Mouse (Mus musculus) inflammation-experienced regulatory T-cells, adult 16 weeks (primary cell): ENCODE data around the gene Nat8f2. TPM values are rescaled to one million over a fixed set of nuclear protein-coding genes. Genes with fewer than 3 reads are reported as not detected.

Source experiments
- polyA plus RNA-seq: library from polyadenylated mRNA; unstranded; fragments of 100-300 nt; shearing (Covaris generic); gene quantifications from one replicate; pipeline ENCODE4 v1.2.1, GENCODE M21; 2017

Nat8f2 gene
- polyA plus RNA-seq: not detected

GRCm38 (mm10) chr6:85869006-85869405 lies at the start of gene Nat8f2:
TSS of gene Nat8f2 (minus strand) at chr6:85869158.

GRCm38 (mm10) chr6:85915539-85916513 lies 46.9 kb upstream of the Nat8f2 start, which contains the start of gene Nat8f1:
TSS of gene Nat8f1 (minus strand) at chr6:85915687.

GRCm38 (mm10) chr6:85911587-85911986 lies 42.6 kb upstream of the Nat8f2 start, which contains the start of gene Tprkb:
TSS of gene Tprkb (plus strand) at chr6:85911865.

GRCm38 (mm10) chr6:85904642-85905061 lies 35.7 kb upstream of the Nat8f2 start, which contains the start of gene Nat8f4:
TSS of gene Nat8f4 (minus strand) at chr6:85904884.

GRCm38 (mm10) chr6:85831796-85832321 lies 37.1 kb downstream of the Nat8f2 start, which contains the start of gene Nat8:
TSS of gene Nat8 (minus strand) at chr6:85832082.

GRCm38 (mm10) chr6:85820837-85821236 lies 48.1 kb downstream of the Nat8f2 start, which contains the start of the genes Nat8f6 and Nat8f5:
TSS of gene Nat8f6 (minus strand) at chr6:85820954.
TSS of gene Nat8f5 (minus strand) at chr6:85820972.

Other genes starting within 250 kb of the Nat8f2 start
- gene Nat8f7, start 156.0 kb downstream of the Nat8f2 start, polyA plus RNA-seq: not detected
- not detected for gene Nat8f3, start 103.4 kb downstream of the Nat8f2 start, polyA plus RNA-seq
- gene Nat8f6, start 48.2 kb downstream of the Nat8f2 start, polyA plus RNA-seq: not detected
- gene Nat8f5, start 48.2 kb downstream of the Nat8f2 start, polyA plus RNA-seq: not detected
- gene Nat8, start 37.1 kb downstream of the Nat8f2 start, polyA plus RNA-seq: not detected
- gene Nat8f4, start 35.7 kb upstream of the Nat8f2 start, polyA plus RNA-seq: 10.0 TPM
- gene Tprkb, start 42.7 kb upstream of the Nat8f2 start, polyA plus RNA-seq: 48.2 TPM
- 13.8 TPM for gene Nat8f1, start 46.5 kb upstream of the Nat8f2 start, polyA plus RNA-seq
- 195 TPM for gene Dusp11, start 92.5 kb upstream of the Nat8f2 start, polyA plus RNA-seq
- not detected for gene Figla, start 147.0 kb upstream of the Nat8f2 start, polyA plus RNA-seq
- gene Add2, start 159.5 kb upstream of the Nat8f2 start, polyA plus RNA-seq: not detected